Mouse (Mus musculus) ES-E14 (cell line): ENCODE data around the gene Prkab1. TPM values are rescaled to one million over a fixed set of nuclear protein-coding genes. Genes with fewer than 3 reads are reported as not detected.

Experiments used
- DNase-seq: peaks from one replicate; pipeline ENCODE4 v3.0.0-alpha.2; 2013; ENCODE audit warnings: low read depth, low spot score
- H3K27ac ChIP-seq: 2 replicates; pipeline ENCODE4 v1.5.1; 2012; ENCODE audit warnings: low read depth, mild to moderate bottlenecking, low read length, moderate library complexity, mixed read lengths; ENCODE audit not compliant: poor library complexity, insufficient read depth, severe bottlenecking
- H3K36me3 ChIP-seq: 2 replicates; pipeline ENCODE4 v1.6.1; 2012; ENCODE audit warnings: mild to moderate bottlenecking, low read length, moderate library complexity, mixed read lengths; ENCODE audit not compliant: control insufficient read depth, poor library complexity, insufficient read depth, severe bottlenecking
- H3K4me1 ChIP-seq, 2 experiments: fragments of 150-350 bp in 1 of 2; sonication (generic) in 1 of 2; 2 replicates each; pipeline ENCODE4 v1.6.1; 2012; ENCODE audit warnings: low read length in 2 of 2, mild to moderate bottlenecking in 1 of 2, mixed read lengths in 1 of 2; ENCODE audit not compliant: control insufficient read depth in 2 of 2, insufficient read depth in 2 of 2, poor library complexity in 1 of 2
- H3K4me3 ChIP-seq, 2 experiments: fragments of 150-350 bp in 1 of 2; sonication (generic) in 1 of 2; 2 replicates each; pipeline ENCODE4 v1.5.1; 2012; ENCODE audit warnings: low read length in 2 of 2, low read depth in 1 of 2, mild to moderate bottlenecking in 1 of 2, mixed read lengths in 1 of 2; ENCODE audit not compliant: insufficient read depth in 1 of 2, poor library complexity in 1 of 2, severe bottlenecking in 1 of 2
- H3K9ac ChIP-seq: 2 replicates; pipeline ENCODE4 v1.6.1; 2012; ENCODE audit warnings: low read depth, mild to moderate bottlenecking, low read length, mixed read lengths; ENCODE audit not compliant: poor library complexity, insufficient read depth, severe bottlenecking
- H3K9me3 ChIP-seq: fragments of 150-350 bp; sonication (generic); 2 replicates; pipeline ENCODE4 v1.6.1; 2012; ENCODE audit warnings: low read depth, mild to moderate bottlenecking, low read length; ENCODE audit not compliant: control insufficient read depth, insufficient read depth
- CHD2 ChIP-seq: IDR thresholded peaks from 2 replicates; pipeline ENCODE4 v1.6.1; 2014; ENCODE audit warnings: mild to moderate bottlenecking, low read depth, low read length, inconsistent platforms
- HCFC1 ChIP-seq: IDR thresholded peaks from 2 replicates; pipeline ENCODE4 v1.6.1; 2012; ENCODE audit warnings: low read length, inconsistent platforms, borderline replicate concordance; ENCODE audit not compliant: insufficient read depth
- MAFK ChIP-seq: IDR thresholded peaks from 2 replicates; pipeline ENCODE4 v1.6.1; 2014; ENCODE audit warnings: mild to moderate bottlenecking, low read depth, low read length, inconsistent platforms; ENCODE audit not compliant: insufficient read depth
- ZC3H11A ChIP-seq: IDR thresholded peaks from 2 replicates; pipeline ENCODE4 v1.6.1; 2012; ENCODE audit warnings: low read depth, mild to moderate bottlenecking, inconsistent platforms, low read length, borderline replicate concordance
- ZNF384 ChIP-seq: IDR thresholded peaks from 2 replicates; pipeline ENCODE4 v1.6.1; 2012; ENCODE audit warnings: low read depth, low read length, inconsistent platforms
- in situ Hi-C, 2 experiments: fragments of 600-800 bp; cut with MboI; formaldehyde crosslinking; loops; one replicate each; pipeline ENCODE4 v1.15.1; 2025; ENCODE audit warnings: low sequenced_read_pairs in 2 of 2, inconsistent platforms in 1 of 2; ENCODE audit not compliant: unreplicated experiment in 2 of 2
- total RNA-seq: library from RNA; depleted of rRNA; stranded (reverse); fragments of 300-350 nt; gene quantifications from 2 replicates; pipeline ENCODE4 v1.2.3, GENCODE M21; 2012

Gene Prkab1
- total RNA-seq, 1 experiment: 21.2 TPM

- Histone ChIP-seq H3K4me1 (peaks cover 5 to 24% of the 10 kb centered on the region in 2 experiments; a peak in 3 of 4 replicates), H3K9ac (no peak overlapping the region), H3K4me3 (no peak overlapping the region), H3K9me3 (no peaks in the 10 kb centered on the region), H3K36me3 (peaks cover 4% of the 10 kb centered on the region; the same call in 1 of the 2 replicates), H3K27ac (no peak overlapping the region)
- no peak for DNase-seq
- in situ Hi-C loops: no loop called here
- TF ChIP-seq MAFK (no peak), ZNF384 (no peak), ZC3H11A (no peak), CHD2 (no peak)
Observed at GRCm38 (mm10) chr5:116026561-116026960, 2.3 kb upstream of the Prkab1 start.

- Histone ChIP-seq H3K36me3 (peaks cover 8% of the 10 kb centered on the region; the same call in 1 of the 2 replicates), H3K27ac (no peak overlapping the region), H3K9me3 (no peaks in the 10 kb centered on the region), H3K4me3 (no peak overlapping the region), H3K9ac (no peak overlapping the region), H3K4me1 (peaks cover 5 to 24% of the 10 kb centered on the region in 2 experiments; a peak in 3 of 4 replicates)
- no peak for TF ChIP-seq ZC3H11A
- no peak for TF ChIP-seq MAFK
- TF ChIP-seq CHD2: no peak
- TF ChIP-seq HCFC1: no peak
- no peak for TF ChIP-seq ZNF384
- in situ Hi-C loops: no loop called here
- DNase-seq: no peak
Observed at GRCm38 (mm10) chr5:116026107-116026506, 1.8 kb upstream of the Prkab1 start.

GRCm38 (mm10) chr5:116023821-116024284 lies 455 bp downstream of the Prkab1 start:
- peak overlapping the region; percentile 35; the same call in 1 of the 2 replicates for H3K27ac ChIP-seq
- TF ChIP-seq ZC3H11A (no peak), HCFC1 (no peak), MAFK (no peak), ZNF384 (no peak), CHD2 (no peak)
- H3K9me3 ChIP-seq: no peaks in the 10 kb centered on the region
- peak overlapping the region; percentile 72 to 82 for H3K4me3 ChIP-seq
- H3K4me1 ChIP-seq: peaks cover 5 to 14% of the 10 kb centered on the region in 2 experiments; a peak in 3 of 4 replicates
- peaks cover 27% of the 10 kb centered on the region for H3K36me3 ChIP-seq
- H3K9ac ChIP-seq: peak overlapping the region; percentile 90
- in situ Hi-C loops: no loop called here
- no peak for DNase-seq

GRCm38 (mm10) chr5:116023251-116023661 lies 1.1 kb downstream of the Prkab1 start:
- H3K4me3 ChIP-seq: peak overlapping the region; percentile 72 to 82
- in situ Hi-C loops: no loop called here
- peaks cover 29% of the 10 kb centered on the region for H3K36me3 ChIP-seq
- TF ChIP-seq HCFC1: no peak
- no peak for TF ChIP-seq MAFK
- no peak for TF ChIP-seq ZNF384
- TF ChIP-seq CHD2: no peak
- no peak for TF ChIP-seq ZC3H11A
- H3K9me3 ChIP-seq: no peaks in the 10 kb centered on the region
- peaks cover 0 to 11% of the 10 kb centered on the region in 2 experiments; a peak in 2 of 4 replicates for H3K4me1 ChIP-seq
- no peak for DNase-seq
- no peak overlapping the region for H3K27ac ChIP-seq
- peak overlapping the region; percentile 90 for H3K9ac ChIP-seq

GRCm38 (mm10) chr5:116022658-116023200 lies 1.6 kb downstream of the Prkab1 start:
- peaks cover 35% of the 10 kb centered on the region for H3K36me3 ChIP-seq
- H3K9me3 ChIP-seq: no peaks in the 10 kb centered on the region
- in situ Hi-C loops: no loop called here
- peaks cover 0 to 10% of the 10 kb centered on the region in 2 experiments; a peak in 2 of 4 replicates for H3K4me1 ChIP-seq
- TF ChIP-seq MAFK (no peak), HCFC1 (no peak), ZNF384 (no peak), CHD2 (no peak), ZC3H11A (no peak)
- H3K27ac ChIP-seq: no peak overlapping the region
- peak overlapping the region; percentile 72 to 82; a peak in 1 of 4 replicates for H3K4me3 ChIP-seq
- H3K9ac ChIP-seq: peak overlapping the region; percentile 90; the same call in 1 of the 2 replicates
- DNase-seq: no peak
